Mouse (Mus musculus) lung, postnatal 0 days (tissue): Measurements from ENCODE around the gene Rpl3.

Experiments
- CTCF ChIP-seq: IDR thresholded peaks from 2 replicates; pipeline ENCODE4 v1.5.1; 2016; ENCODE audit warnings: antibody characterized with exemption, mild to moderate bottlenecking
- EP300 ChIP-seq: IDR thresholded peaks from 2 replicates; pipeline ENCODE4 v1.6.1; 2016; ENCODE audit warnings: antibody characterized with exemption, mild to moderate bottlenecking, control low read depth

DNA sequence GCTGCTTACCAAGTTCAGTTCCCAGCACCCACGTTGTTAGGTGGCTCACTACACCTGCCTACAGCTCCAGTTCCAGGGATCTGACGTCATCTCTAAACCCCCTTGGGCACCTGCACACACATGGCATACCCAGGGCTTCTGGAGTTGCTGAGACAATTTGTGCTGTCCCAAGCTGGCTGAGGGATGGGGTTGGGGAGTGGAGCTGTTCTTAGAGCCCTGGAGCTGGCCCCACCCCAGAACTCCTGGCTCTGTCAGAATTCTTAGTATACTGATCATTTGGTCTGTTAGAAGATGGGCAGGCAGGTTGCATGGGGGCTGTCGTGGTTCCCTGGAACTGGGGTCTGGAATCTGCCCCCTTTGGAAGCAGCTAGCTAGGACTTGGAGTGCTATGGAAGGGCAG is 8.5 kb upstream of the Rpl3 start:
- TF ChIP-seq CTCF (no peak), EP300 (no peak)
